Mouse (Mus musculus): ENCODE data around the gene Tmem274.
"Not testable (repeated sequence)": the region's sequence is repeated elsewhere in the genome, so short reads cannot be mapped to it uniquely, and the experiment has no call there.

Gene Tmem274

DNA sequence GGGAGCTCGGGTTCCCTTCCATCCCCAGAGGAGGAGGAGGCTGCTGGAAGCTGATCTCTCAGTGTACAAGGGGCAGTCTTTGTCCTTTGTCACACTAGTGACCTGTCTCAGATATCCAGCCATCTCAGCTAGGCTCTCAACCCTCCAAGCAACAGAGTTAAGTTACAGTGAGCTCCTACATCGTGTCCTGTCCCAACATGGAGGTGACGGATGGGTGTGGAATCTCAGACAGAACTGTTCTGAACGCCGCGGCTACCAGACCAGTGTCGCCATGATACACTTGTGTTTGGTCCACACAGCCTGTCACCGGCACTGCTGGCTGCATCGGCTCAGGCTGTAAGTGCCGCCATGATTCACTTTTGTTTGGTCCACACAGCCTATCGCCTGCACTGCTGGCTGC, at the start of gene Tmem274:
Gene Tmem274 (plus strand): TSS at position 301 of the 400 bp plus-strand sequence.
- no peak for DNase-seq (ENCODE audit: low spot score)

GRCm38 (mm10) chr4:149429592-149429991, 47.6 kb upstream of the Tmem274 start:
- DNase-seq (ENCODE audit: low spot score), result no peak

DNA sequence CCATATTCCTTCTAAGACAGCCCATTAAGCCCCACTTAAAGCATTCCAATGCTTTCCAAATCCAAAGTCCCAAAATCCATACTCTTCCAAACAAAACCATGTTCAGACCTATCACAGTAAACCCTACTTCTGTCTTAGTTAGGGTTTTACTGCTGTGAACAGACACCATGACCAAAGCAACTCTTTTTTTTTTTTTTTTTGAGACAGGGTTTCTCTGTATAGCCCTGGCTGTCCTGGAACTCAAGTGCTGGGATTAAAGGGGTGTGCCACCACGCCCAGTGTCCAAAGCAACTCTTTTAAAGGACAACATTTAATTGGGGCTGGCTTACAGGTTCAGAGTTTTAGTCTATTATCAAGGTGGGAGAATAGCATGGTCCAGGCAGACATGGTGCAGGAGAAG, 45.3 kb upstream of the Tmem274 start:
- DNase-seq (ENCODE audit: low spot score), result not testable (repeated sequence)

- DNase-seq (ENCODE audit: low spot score), result no peak
Observed at GRCm38 (mm10) chr4:149440576-149440975, 36.6 kb upstream of the Tmem274 start.

GRCm38 (mm10) chr4:149442436-149442835, 34.7 kb upstream of the Tmem274 start:
- no peak for DNase-seq (ENCODE audit: low spot score)

DNA sequence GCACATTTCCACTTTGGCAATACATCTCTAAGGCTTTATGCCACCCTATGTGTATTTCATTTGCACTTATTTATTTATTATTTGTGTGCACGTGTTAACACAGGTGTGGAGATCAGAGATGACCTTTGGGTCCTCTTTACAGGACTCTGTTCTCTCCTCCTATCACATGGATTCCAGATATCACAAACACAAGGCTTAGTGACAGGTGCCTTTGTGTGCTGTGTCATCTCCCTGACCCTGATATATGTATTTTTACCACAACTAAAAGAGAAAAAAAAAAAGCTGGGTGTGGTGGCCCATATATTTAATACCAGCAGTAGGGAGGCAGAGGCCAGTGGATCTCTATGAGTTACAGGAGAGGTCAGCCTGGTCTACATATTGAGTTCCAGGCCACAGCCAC, 32.7 kb upstream of the Tmem274 start:
- no peak for DNase-seq (ENCODE audit: low spot score)

- peak; percentile 76 for DNase-seq (ENCODE audit: low spot score)
Observed at GRCm38 (mm10) chr4:149444964-149445701, 32.0 kb upstream of the Tmem274 start.

- no peak for DNase-seq (ENCODE audit: low spot score)
Observed at GRCm38 (mm10) chr4:149445868-149446267, 31.3 kb upstream of the Tmem274 start.

GRCm38 (mm10) chr4:149446309-149446708, 30.9 kb upstream of the Tmem274 start:
- DNase-seq (ENCODE audit: low spot score), result no peak

- DNase-seq (ENCODE audit: low spot score), result no peak
Observed at GRCm38 (mm10) chr4:149450636-149451035, 26.5 kb upstream of the Tmem274 start.

DNA sequence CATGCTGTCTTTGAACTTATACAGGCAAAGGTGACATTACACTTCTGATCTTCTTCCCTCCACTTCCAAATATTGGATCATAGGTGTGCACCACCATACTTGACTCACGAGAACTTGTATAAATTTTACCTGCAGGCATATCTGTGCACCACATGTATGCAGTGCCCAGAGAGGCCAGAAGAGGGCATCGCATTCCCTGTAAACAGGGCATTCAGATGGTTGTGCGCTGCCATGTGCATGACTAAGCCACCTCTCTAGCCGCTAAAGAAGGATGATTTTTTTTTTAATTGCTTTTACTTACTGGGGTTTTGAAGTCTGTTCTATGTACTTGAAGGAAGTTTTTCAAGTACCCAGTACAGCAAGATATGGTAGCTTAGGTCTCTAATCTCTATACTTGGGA, 23.5 kb upstream of the Tmem274 start:
- no peak for DNase-seq (ENCODE audit: low spot score)

GRCm38 (mm10) chr4:149454263-149454662, 22.9 kb upstream of the Tmem274 start:
- DNase-seq (ENCODE audit: low spot score), result no peak

DNA sequence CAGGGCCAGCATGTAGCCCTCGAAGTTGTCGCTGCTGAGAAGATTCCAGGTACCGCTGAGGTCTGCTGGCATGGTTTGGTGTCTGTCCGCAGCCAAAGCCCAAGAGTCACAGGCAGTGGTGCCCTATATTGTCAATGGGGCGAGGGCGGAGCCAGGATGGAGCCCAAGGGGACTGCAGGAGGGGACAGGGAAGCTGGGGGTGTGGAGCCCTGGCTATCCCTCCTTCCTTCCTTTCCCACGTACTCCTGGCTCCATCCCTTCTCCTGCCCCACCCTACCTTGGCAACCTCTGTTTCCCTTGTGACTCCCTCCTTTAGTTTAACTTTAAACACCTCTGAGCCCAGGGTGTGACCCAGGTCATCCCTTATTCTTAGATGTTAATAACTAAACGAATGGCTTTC, 22.3 kb upstream of the Tmem274 start, which contains the start of gene Rbp7:
Gene Rbp7 (minus strand): TSS at position 100 of the 400 bp plus-strand sequence.
- DNase-seq (ENCODE audit: low spot score), result no peak

DNA sequence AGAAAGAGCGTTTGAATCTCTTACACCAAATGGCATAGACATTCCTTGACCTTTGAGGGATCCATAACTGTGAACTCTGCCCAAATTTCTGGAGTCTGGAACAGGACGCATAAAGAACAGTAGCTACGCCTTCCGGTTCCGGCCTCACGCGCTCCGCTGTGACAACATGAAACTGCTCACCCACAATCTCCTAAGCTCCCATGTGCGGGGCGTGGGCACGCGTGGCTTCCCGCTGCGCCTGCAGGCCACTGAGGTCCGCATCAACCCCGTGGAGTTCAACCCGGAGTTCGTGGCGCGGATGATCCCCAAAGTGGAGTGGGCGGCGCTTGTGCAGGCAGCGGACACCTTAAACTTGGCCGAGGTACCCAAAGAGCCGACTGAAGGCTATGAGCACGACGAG, 20.0 kb upstream of the Tmem274 start:
- not testable (repeated sequence) for DNase-seq (ENCODE audit: low spot score)

- DNase-seq (ENCODE audit: low spot score), result no peak
Observed at GRCm38 (mm10) chr4:149457831-149458430, 19.2 kb upstream of the Tmem274 start.

GRCm38 (mm10) chr4:149458526-149458925, 18.7 kb upstream of the Tmem274 start:
- no peak for DNase-seq (ENCODE audit: low spot score)

GRCm38 (mm10) chr4:149459425-149459824, 17.8 kb upstream of the Tmem274 start:
- DNase-seq (ENCODE audit: low spot score), result no peak

DNA sequence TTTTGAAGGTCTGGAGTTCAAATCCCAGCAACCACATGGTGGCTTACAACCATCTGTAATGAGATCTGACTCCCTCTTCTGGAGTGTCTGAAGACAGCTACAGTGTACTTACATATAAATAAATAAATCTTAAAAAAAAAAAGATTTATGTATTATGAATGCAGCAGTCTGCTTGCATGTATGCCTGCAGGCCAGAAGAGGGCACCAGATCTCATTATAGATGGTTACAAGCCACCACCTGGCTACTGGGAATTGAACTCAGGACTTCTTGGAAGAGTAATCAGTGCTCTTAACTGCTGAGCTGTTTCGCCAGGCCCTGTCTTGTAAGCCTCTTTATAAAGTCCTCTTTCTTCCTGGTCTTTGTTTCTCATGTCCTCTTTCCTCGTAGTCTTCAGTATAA, 16.7 kb upstream of the Tmem274 start:
- DNase-seq (ENCODE audit: low spot score), result not testable (repeated sequence)

- no peak for DNase-seq (ENCODE audit: low spot score)
Observed at GRCm38 (mm10) chr4:149461579-149462304, 15.4 kb upstream of the Tmem274 start.

GRCm38 (mm10) chr4:149462305-149462971, 14.7 kb upstream of the Tmem274 start:
- DNase-seq (ENCODE audit: low spot score), result no peak

DNA sequence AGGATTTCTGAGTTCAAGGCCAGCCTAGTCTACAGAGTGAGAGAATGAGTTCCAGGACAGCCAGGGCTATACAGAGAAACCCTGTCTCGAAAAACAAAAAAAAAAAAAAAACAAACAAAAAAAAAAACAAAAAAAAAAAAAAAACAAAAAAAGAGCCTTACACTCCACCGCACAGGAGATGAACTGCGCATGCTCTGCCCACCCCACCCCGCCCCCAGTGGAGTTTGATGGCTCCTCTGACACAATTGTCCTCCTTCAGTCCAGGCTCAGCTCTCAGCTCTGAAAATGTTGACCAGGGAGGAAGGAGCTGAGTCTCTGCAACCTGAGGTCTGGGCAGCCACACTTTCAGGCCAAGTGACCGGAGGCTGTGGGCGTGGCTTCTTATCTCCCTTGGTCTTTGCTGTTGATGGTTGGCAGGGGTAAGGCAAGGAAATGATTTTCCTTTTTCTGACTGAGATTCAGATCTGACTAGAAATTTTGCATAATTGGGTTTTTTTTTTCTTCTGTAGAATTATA, 13.7 kb upstream of the Tmem274 start:
- no peak for DNase-seq (ENCODE audit: low spot score)

DNA sequence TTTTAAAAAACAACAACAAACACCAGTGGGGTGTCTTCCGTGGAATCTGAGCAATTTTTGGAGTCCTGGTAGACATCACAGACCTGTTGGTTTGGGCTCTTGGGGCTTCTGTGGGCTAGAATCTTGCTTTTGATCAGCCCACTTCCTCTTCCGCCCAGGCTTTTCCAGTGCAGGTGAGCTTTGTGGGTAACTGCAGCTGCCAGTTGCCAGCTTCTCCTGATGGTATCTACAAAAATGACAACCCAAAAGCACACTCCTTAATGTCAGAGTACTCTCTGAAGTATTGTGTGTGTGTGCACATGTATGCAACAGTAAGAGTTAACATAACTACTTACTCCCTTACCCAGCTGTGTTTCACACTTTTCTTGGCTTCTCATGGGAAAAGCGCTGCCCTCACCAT, 7.6 kb upstream of the Tmem274 start:
- no peak for DNase-seq (ENCODE audit: low spot score)

Data from left cerebral cortex, adult 11 months (tissue).